Comparison of ENCODE assay signal across 8 mouse cellular contexts in genomic region chr15:78900585-78901421, GRCm38 (mm10). TPM values are rescaled to one million over a fixed set of nuclear protein-coding genes. Genes with fewer than 3 reads are reported as not detected.
DNase-seq lines count a peak whose midpoint lies in the region; ATAC-seq lines count a peak whose summit lies in the region.

No protein-coding gene starts in this region.

- peak overlapping the region; percentile 63 for H3K27ac ChIP-seq in kidney, embryonic 15.5 days
- H3K27ac ChIP-seq in brown adipose tissue, adult 24 weeks (replicated peaks; ENCODE audit: low read depth, low read length) = 0 out of 2 replicates have a peak overlapping the region, but pooled peaks have one; percentile 39
- no peak overlapping the region for H3K27ac ChIP-seq in hindbrain, embryonic 15.5 days (replicated peaks)
- H3K27ac ChIP-seq in midbrain, embryonic 12.5 days (replicated peaks) = no peak overlapping the region

- peak overlapping the region; percentile 77 for H3K4me2 ChIP-seq in kidney, embryonic 15.5 days
- peak overlapping the region; percentile 98 for H3K4me2 ChIP-seq in hindbrain, embryonic 15.5 days
- peak overlapping the region; percentile 94 for H3K4me2 ChIP-seq in midbrain, embryonic 12.5 days (replicated peaks)

- DNase-seq in kidney, postnatal 25 days = no peak
- no peak for DNase-seq in right cerebral cortex, postnatal 14 days
- no peak for DNase-seq in embryo, embryonic 9.5 days (ENCODE audit: extremely low spot score)
- DNase-seq in gastrocnemius, postnatal 25 days = no peak

- H3K9ac ChIP-seq in kidney, embryonic 15.5 days = peak overlapping the region; percentile 61
- no peak overlapping the region for H3K9ac ChIP-seq in hindbrain, embryonic 15.5 days
- H3K9ac ChIP-seq in midbrain, embryonic 12.5 days (replicated peaks) = peak overlapping the region; percentile 43

- no peaks in the 10 kb centered on the region for H3K9me3 ChIP-seq in kidney, embryonic 15.5 days (replicated peaks)
- no peaks in the 10 kb centered on the region for H3K9me3 ChIP-seq in hindbrain, embryonic 15.5 days
- no peaks in the 10 kb centered on the region for H3K9me3 ChIP-seq in midbrain, embryonic 12.5 days

- peaks cover 38% of the 10 kb centered on the region for H3K36me3 ChIP-seq in kidney, embryonic 15.5 days
- no peaks in the 10 kb centered on the region for H3K36me3 ChIP-seq in hindbrain, embryonic 15.5 days
- no peaks in the 10 kb centered on the region for H3K36me3 ChIP-seq in midbrain, embryonic 12.5 days

- peak overlapping the region; percentile 63 for H3K4me3 ChIP-seq in kidney, embryonic 15.5 days (replicated peaks)
- peak overlapping the region; percentile 73 for H3K4me3 ChIP-seq in brown adipose tissue, adult 24 weeks (ENCODE audit: insufficient read depth, low read depth, low read length)
- peak overlapping the region; percentile 59 for H3K4me3 ChIP-seq in hindbrain, embryonic 15.5 days
- H3K4me3 ChIP-seq in midbrain, embryonic 12.5 days = peak overlapping the region; percentile 53

- H3K27me3 ChIP-seq in kidney, embryonic 15.5 days = no peaks in the 10 kb centered on the region
- peaks cover 15% of the 10 kb centered on the region; the same call in 1 of the 2 replicates for H3K27me3 ChIP-seq in hindbrain, embryonic 15.5 days
- H3K27me3 ChIP-seq in midbrain, embryonic 12.5 days = peaks cover 40% of the 10 kb centered on the region

- H3K4me1 ChIP-seq in kidney, embryonic 15.5 days = peaks cover 62% of the 10 kb centered on the region
- no peaks in the 10 kb centered on the region; the same call in 1 of the 2 replicates for H3K4me1 ChIP-seq in brown adipose tissue, adult 24 weeks (ENCODE audit: control insufficient read depth, insufficient read depth, insufficient read length, low read length)
- H3K4me1 ChIP-seq in hindbrain, embryonic 15.5 days (replicated peaks) = peaks cover 21% of the 10 kb centered on the region
- H3K4me1 ChIP-seq in midbrain, embryonic 12.5 days = peaks cover 25% of the 10 kb centered on the region

- ATAC-seq in kidney, embryonic 15.5 days (replicated peaks; ENCODE audit: low FRiP score) = no peak
- ATAC-seq in hindbrain, embryonic 15.5 days (ENCODE audit: low FRiP score, low read depth) = no peak
- ATAC-seq in midbrain, embryonic 12.5 days (ENCODE audit: low FRiP score, low read depth) = no peak

- WGBS in kidney, embryonic 15.5 days = 14% methylated on average over 18 of the region's 18 CpGs
- 27% methylated on average over 18 of the region's 18 CpGs for WGBS in hindbrain, embryonic 15.5 days
- 21% methylated on average over 18 of the region's 18 CpGs for WGBS in midbrain, embryonic 12.5 days

RNA-seq across cellular contexts. Expression of gene Sh3bp1, which starts 1.2 kb away (rescaled TPM):
- polyA plus RNA-seq in kidney, embryonic 15.5 days (2015; fragmentation: Nextera tagmentation; extraction: Ambion mirVana) = 34.4 and 41.6 TPM in 2 replicates
- 2.2 and 3.3 TPM in 2 replicates for polyA plus RNA-seq in brown adipose tissue, adult 24 weeks (2012; ENCODE audit: insufficient read depth, insufficient read length, missing spikeins)
- polyA plus RNA-seq in hindbrain, embryonic 15.5 days (2015; fragmentation: Nextera tagmentation; extraction: Ambion mirVana) = 4.2 and 4.5 TPM in 2 replicates
- polyA plus RNA-seq in midbrain, embryonic 12.5 days (2016; fragmentation: Nextera tagmentation; extraction: Ambion mirVana) = 8.2 and 9.3 TPM in 2 replicates
- 1 to 10 TPM; 2.6 to 3.1 TPM for total RNA-seq in gastrocnemius, postnatal 25 days (2021)

RNA-seq across cellular contexts. Expression of gene Gm49510, which starts 1.3 kb away (rescaled TPM):
- polyA plus RNA-seq in kidney, embryonic 15.5 days (2015; fragmentation: Nextera tagmentation; extraction: Ambion mirVana) = 0.14 and 0.60 TPM in 2 replicates
- not detected in 2 replicates for polyA plus RNA-seq in brown adipose tissue, adult 24 weeks (2012; ENCODE audit: insufficient read depth, insufficient read length, missing spikeins)
- polyA plus RNA-seq in hindbrain, embryonic 15.5 days (2015; fragmentation: Nextera tagmentation; extraction: Ambion mirVana) = not detected in 2 replicates
- 0.10 TPM in 1 of 2 replicates, not detected in the other for polyA plus RNA-seq in midbrain, embryonic 12.5 days (2016; fragmentation: Nextera tagmentation; extraction: Ambion mirVana)
- total RNA-seq in gastrocnemius, postnatal 25 days (2021) = under 1 TPM in 1 of 2 experiments, not detected in 1; 0.11 TPM

RNA-seq across cellular contexts. Expression of gene Pdxp, which starts 12.9 kb away (rescaled TPM):
- polyA plus RNA-seq in kidney, embryonic 15.5 days (2015; fragmentation: Nextera tagmentation; extraction: Ambion mirVana) = 13.7 and 15.0 TPM in 2 replicates
- polyA plus RNA-seq in brown adipose tissue, adult 24 weeks (2012; ENCODE audit: insufficient read depth, insufficient read length, missing spikeins) = 0.67 and 1.3 TPM in 2 replicates
- polyA plus RNA-seq in hindbrain, embryonic 15.5 days (2015; fragmentation: Nextera tagmentation; extraction: Ambion mirVana) = 96.1 and 110 TPM in 2 replicates
- 46.3 and 53.7 TPM in 2 replicates for polyA plus RNA-seq in midbrain, embryonic 12.5 days (2016; fragmentation: Nextera tagmentation; extraction: Ambion mirVana)
- 1 to 10 TPM; 2.3 TPM for total RNA-seq in gastrocnemius, postnatal 25 days (2021)

RNA-seq across cellular contexts. Expression of gene Gga1, which starts 23.8 kb away (rescaled TPM):
- 49.5 and 55.5 TPM in 2 replicates for polyA plus RNA-seq in kidney, embryonic 15.5 days (2015; fragmentation: Nextera tagmentation; extraction: Ambion mirVana)
- 23.7 and 29.1 TPM in 2 replicates for polyA plus RNA-seq in brown adipose tissue, adult 24 weeks (2012; ENCODE audit: insufficient read depth, insufficient read length, missing spikeins)
- polyA plus RNA-seq in hindbrain, embryonic 15.5 days (2015; fragmentation: Nextera tagmentation; extraction: Ambion mirVana) = 44.7 and 51.9 TPM in 2 replicates
- 50.9 and 52.7 TPM in 2 replicates for polyA plus RNA-seq in midbrain, embryonic 12.5 days (2016; fragmentation: Nextera tagmentation; extraction: Ambion mirVana)
- 10 to 100 TPM; 33.5 to 34.2 TPM for total RNA-seq in gastrocnemius, postnatal 25 days (2021)

RNA-seq across cellular contexts. Expression of gene Lgals1, which starts 25.7 kb away (rescaled TPM):
- polyA plus RNA-seq in kidney, embryonic 15.5 days (2015; fragmentation: Nextera tagmentation; extraction: Ambion mirVana) = 761 and 838 TPM in 2 replicates
- polyA plus RNA-seq in brown adipose tissue, adult 24 weeks (2012; ENCODE audit: insufficient read depth, insufficient read length, missing spikeins) = 2,169 and 2,213 TPM in 2 replicates
- 113 and 134 TPM in 2 replicates for polyA plus RNA-seq in hindbrain, embryonic 15.5 days (2015; fragmentation: Nextera tagmentation; extraction: Ambion mirVana)
- polyA plus RNA-seq in midbrain, embryonic 12.5 days (2016; fragmentation: Nextera tagmentation; extraction: Ambion mirVana) = 346 and 420 TPM in 2 replicates
- total RNA-seq in gastrocnemius, postnatal 25 days (2021) = 100 to 1,000 TPM; 224 to 270 TPM

Comparison
In these comparisons a context has a peak if more than half of its experiments do, and no peak if none do; other contexts are left out.
1. H3K27ac ChIP-seq: peak in kidney, embryonic 15.5 days (single experiment) and brown adipose tissue, adult 24 weeks (single experiment); none in hindbrain, embryonic 15.5 days (single experiment) and midbrain, embryonic 12.5 days (single experiment).
2. Peak in every context shown above with its lines, with median percentiles within 50 percentile points of each other: H3K4me2 ChIP-seq and H3K4me3 ChIP-seq.